Mouse (Mus musculus) bone marrow macrophage, adult 2 months (primary cell): ENCODE results near the gene Fcgr3.

Experiments used
- CTCF ChIP-seq: IDR thresholded peaks from 2 replicates; pipeline ENCODE4 v1.5.1; 2012; ENCODE audit warnings: low read depth, mild to moderate bottlenecking, low read length, moderate library complexity
- POLR2A ChIP-seq: IDR thresholded peaks from 2 replicates; pipeline ENCODE4 v1.6.1; 2012; ENCODE audit warnings: mild to moderate bottlenecking, low read depth, low read length, borderline replicate concordance

GRCm38 (mm10) chr1:171006335-171006734 is 58.4 kb downstream of the Fcgr3 start:
- TF ChIP-seq POLR2A (no peak), CTCF (no peak)
